Mouse (Mus musculus): ENCODE measurements around the gene Rara.

DNA sequence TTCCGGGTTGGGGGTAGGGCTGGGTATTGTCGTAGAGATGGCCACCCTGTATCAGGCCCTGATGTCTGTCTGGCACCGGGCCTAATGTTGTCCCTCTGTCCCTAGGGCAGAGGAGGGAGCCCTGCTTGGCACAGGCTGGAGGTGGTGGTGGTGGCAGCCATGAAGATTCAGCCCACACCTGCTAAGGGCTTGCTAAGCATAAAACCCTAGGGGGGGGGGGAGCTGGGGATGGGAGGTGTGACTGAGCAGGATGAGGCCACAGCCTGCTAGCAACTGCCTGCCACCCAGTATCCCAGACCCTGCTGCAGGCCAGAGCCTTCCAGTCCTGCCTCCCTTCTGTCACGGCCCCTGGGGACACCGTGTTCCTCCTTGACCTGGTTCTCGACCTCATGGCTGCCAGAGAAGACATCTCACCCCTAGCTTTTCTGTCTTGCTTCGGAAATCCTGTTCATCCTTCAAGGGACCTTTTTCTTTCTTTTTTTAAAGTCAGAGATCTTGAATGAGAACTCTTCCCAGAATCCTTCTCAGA is 28.2 kb downstream of the Rara start:
- TF ChIP-seq CTCF (conservative IDR thresholded peaks at IDR 0.05; ENCODE audit: insufficient read depth, insufficient read length, low read depth, low read length) (no peak), POLR2A (IDR thresholded peaks at IDR 0.05; ENCODE audit: low read depth, low read length) (no peak)

All from kidney, adult 2 months (tissue).